Mouse (Mus musculus) T-helper 1 cell (primary cell): ENCODE data around the gene Prok2.

ENCODE experiments used
- in situ Hi-C: fragments of 300-600 bp; cut with MboI, MseI; formaldehyde crosslinking; loops from one replicate; pipeline ENCODE4 v1.15.1; 2025; ENCODE audit warnings: high pct_unique_total_duplicates

Gene Prok2

GRCm38 (mm10) chr6:99725971-99726561 is at the start of gene Prok2:
Gene Prok2, minus strand, starts transcription at chr6:99726392.
- in situ Hi-C loops: no loop called here

GRCm38 (mm10) chr6:99774680-99775079 is 48.5 kb upstream of the Prok2 start:
- in situ Hi-C loops: no loop called here

- in situ Hi-C loops: no loop called here
Observed at GRCm38 (mm10) chr6:99768495-99768894, 42.3 kb upstream of the Prok2 start.

DNA sequence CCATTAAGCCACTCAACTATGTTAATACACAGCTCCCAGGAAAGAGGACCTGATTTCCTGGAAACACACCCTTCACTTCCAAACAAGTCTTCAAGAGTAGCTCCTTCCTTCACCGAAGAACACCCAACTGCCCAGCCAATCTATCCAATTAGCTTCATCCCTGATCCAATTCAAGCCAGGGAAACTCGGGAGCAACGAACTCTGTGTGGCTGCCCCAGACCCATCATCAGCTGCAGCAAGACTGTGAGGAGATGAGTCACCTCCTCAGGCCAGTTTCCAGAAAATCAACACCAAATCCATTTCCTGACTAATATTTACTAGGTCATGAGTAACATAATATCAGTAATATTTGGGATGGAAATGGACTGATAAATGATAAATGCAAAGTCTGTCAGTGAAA is 38.7 kb upstream of the Prok2 start:
- in situ Hi-C loops: no loop called here

- in situ Hi-C loops: no loop called here
Observed at GRCm38 (mm10) chr6:99762069-99762985, 36.1 kb upstream of the Prok2 start.

GRCm38 (mm10) chr6:99756105-99756504 is 29.9 kb upstream of the Prok2 start:
- in situ Hi-C loops: no loop called here

DNA sequence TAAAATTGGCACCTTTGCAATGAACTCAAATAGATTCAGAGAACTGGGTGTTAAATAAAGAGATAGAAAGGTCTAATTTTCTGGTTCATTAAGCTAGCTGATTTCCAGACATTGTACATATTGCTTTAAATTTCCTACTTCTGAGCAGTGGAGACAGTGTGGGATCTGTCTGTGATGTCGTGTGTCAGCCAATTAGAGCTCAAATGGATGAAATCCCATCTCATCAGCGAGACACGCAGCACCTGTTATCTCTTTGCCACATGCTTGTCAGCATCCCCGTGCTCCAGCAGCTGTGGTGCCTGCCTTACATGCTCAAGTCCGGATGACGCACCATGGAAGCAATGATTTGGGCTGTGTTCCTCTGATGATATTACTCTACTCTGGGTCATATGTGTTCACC is 25.1 kb upstream of the Prok2 start:
- in situ Hi-C loops: no loop called here

DNA sequence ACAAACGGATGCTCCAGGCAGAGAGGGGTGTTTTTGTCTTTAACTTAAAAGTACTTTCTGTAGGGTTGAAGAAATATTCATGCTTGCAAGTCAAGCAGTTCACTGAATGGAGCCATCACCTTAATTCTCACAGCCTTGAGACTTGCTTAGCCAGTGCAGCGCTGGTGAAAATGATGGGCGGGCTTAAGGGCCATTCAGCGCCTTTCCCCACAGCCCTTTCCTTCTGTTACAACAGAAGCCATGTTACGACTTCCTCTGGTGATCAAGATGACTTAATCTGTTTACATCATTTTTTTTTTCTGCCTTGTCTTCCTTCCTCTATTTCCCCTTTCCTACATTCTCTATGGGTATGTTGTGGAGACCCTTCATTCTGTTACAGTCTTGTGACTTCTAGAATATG is 20.1 kb upstream of the Prok2 start:
- in situ Hi-C loops: no loop called here

DNA sequence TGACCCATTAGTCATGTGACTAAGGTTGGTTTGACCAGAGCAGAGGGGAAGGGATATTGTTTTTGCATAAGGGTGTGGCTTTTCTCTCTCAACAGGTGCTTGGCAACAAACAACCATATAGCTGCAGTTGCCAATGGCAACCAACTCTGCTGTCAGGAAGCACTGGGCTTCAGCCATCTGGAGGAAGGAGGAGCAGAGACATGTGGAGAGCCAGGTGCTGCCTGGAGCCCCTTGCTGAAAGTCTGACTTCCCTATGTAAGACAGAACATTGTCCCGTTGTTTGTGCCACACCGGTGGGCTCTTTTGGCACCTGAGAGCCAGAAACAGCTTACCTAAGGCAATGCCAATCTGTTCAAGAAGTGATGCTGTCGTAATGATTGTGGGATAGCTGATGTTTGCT is 16.7 kb upstream of the Prok2 start:
- in situ Hi-C loops: no loop called here

DNA sequence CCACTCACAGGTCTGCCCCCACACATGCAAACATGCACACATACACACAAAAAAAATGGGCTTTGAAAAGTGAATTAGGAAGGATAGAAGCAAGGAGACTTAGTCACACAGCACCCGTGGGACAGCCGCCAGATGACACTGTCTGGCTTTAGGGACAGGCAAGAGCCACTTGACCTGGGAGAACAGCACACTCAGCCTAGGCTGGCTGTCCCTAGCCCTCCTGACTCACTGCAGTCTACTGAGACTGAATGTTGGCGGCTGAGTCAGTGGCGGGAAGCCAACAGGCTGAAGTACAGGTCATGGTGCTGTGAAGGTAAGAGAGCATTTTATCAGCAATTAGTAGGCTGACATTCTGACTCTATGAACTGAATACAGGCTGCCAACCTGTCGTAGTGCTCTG is 8.5 kb upstream of the Prok2 start:
- in situ Hi-C loops: no loop called here

GRCm38 (mm10) chr6:99732673-99733072 is 6.5 kb upstream of the Prok2 start:
- in situ Hi-C loops: no loop called here

- in situ Hi-C loops: no loop called here
Observed at GRCm38 (mm10) chr6:99731926-99732325, 5.7 kb upstream of the Prok2 start.

GRCm38 (mm10) chr6:99729853-99730252 is 3.7 kb upstream of the Prok2 start:
- in situ Hi-C loops: no loop called here

- in situ Hi-C loops: no loop called here
Observed at GRCm38 (mm10) chr6:99726576-99727303, 548 bp upstream of the Prok2 start.

DNA sequence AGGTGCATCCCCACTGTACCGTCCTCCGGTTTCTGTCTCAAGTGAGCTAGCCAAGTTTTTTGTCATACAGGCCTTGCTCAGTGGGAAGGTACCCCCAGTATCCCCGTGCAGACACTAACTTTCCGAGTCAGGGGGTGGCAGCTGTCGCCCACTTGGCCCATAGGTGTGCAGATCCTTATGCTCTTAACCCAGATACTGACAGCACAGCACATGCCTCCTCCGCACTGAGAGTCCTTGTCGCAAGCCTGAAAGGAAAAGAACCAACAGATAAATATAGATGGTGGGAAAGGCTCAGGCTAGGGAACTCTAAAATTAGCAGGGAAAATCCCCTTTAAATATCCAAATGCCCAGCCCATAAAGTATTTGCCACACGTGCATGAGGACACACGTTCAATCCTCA is 3.8 kb downstream of the Prok2 start:
- in situ Hi-C loops: no loop called here

GRCm38 (mm10) chr6:99721032-99721431 is 5.2 kb downstream of the Prok2 start:
- in situ Hi-C loops: no loop called here

DNA sequence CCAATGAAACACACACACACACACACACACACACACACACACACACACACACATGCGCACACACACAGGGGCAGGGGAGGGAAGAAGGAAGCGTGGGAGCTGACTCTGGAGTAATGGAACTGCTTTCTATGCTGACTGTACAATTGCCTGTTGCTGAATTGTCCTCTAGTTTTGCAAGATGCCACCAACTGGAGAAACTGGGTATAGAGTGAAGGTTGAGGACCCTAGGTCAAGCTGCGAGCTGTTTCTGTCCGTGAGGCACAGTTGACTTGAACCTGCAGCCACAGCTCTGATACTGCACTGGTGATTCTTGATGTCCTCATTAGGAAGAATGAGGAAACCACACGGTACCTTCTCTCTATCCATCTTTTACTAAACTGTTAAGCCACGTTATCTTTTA is 10.3 kb downstream of the Prok2 start:
- in situ Hi-C loops: no loop called here

GRCm38 (mm10) chr6:99715191-99715590 is 11.0 kb downstream of the Prok2 start:
- in situ Hi-C loops: no loop called here

- in situ Hi-C loops: no loop called here
Observed at GRCm38 (mm10) chr6:99713256-99713655, 12.9 kb downstream of the Prok2 start.

DNA sequence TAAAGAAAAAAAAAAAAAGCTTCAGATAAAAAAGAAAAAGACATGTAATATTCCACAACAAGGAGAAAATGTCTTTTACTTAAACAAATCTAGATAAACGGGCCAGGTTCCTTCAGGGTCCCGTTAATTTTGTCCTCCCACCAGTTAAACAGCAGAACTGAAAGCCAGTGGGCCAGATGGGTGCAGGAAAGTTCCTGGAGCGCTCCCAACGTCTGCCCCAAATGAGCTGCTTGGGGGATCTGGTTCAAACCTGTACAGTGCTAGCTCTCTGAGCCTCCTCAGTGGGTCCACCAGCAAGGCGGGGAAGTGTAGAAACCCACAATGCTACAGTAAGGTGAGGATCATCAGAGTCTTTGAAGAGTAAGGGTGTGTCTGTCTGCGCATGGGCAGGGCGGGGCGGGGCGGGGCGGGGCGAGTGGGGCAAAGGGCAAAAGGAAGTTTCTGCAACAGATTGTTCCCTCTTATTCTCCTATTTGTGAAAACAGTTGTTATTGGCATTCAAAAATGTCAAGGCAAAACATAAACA is 14.6 kb downstream of the Prok2 start:
- in situ Hi-C loops: no loop called here

GRCm38 (mm10) chr6:99700484-99700883 is 25.7 kb downstream of the Prok2 start:
- in situ Hi-C loops: no loop called here
